Mouse (Mus musculus): ENCODE results near the gene Mex3b. TPM values are rescaled to one million over a fixed set of nuclear protein-coding genes. Genes with fewer than 3 reads are reported as not detected.

Mex3b gene
- 10 to 100 TPM; 25.8 to 29.3 TPM for total RNA-seq (2021)

- peak; percentile 55 to 69 for DNase-seq (ENCODE audit: extremely low spot score in 1 of 2, low spot score in 1 of 2)
Measured at GRCm38 (mm10) chr7:82867271-82868121, at the start of gene Mex3b. TSS of gene Mex3b (plus strand) at chr7:82867333.

GRCm38 (mm10) chr7:82819541-82819940 lies 47.6 kb upstream of the Mex3b start:
- no peak for DNase-seq (ENCODE audit: extremely low spot score in 1 of 2, low spot score in 1 of 2)

- DNase-seq (ENCODE audit: extremely low spot score in 1 of 2, low spot score in 1 of 2) = no peak
Measured at GRCm38 (mm10) chr7:82820661-82821060, 46.5 kb upstream of the Mex3b start.

GRCm38 (mm10) chr7:82821501-82821900 lies 45.6 kb upstream of the Mex3b start:
- no peak for DNase-seq (ENCODE audit: extremely low spot score in 1 of 2, low spot score in 1 of 2)

- DNase-seq (ENCODE audit: extremely low spot score in 1 of 2, low spot score in 1 of 2) = no peak
Measured at GRCm38 (mm10) chr7:82822528-82822927, 44.6 kb upstream of the Mex3b start.

GRCm38 (mm10) chr7:82828193-82828592 lies 38.9 kb upstream of the Mex3b start:
- no peak for DNase-seq (ENCODE audit: extremely low spot score in 1 of 2, low spot score in 1 of 2)

GRCm38 (mm10) chr7:82829516-82829915 lies 37.6 kb upstream of the Mex3b start:
- DNase-seq (ENCODE audit: extremely low spot score in 1 of 2, low spot score in 1 of 2) = no peak

- no peak for DNase-seq (ENCODE audit: extremely low spot score in 1 of 2, low spot score in 1 of 2)
Measured at GRCm38 (mm10) chr7:82834471-82834870, 32.7 kb upstream of the Mex3b start.

- DNase-seq (ENCODE audit: extremely low spot score in 1 of 2, low spot score in 1 of 2) = no peak
Measured at GRCm38 (mm10) chr7:82838414-82838813, 28.7 kb upstream of the Mex3b start.

- no peak for DNase-seq (ENCODE audit: extremely low spot score in 1 of 2, low spot score in 1 of 2)
Measured at GRCm38 (mm10) chr7:82838965-82839675, 28.0 kb upstream of the Mex3b start.

GRCm38 (mm10) chr7:82842222-82842920 lies 24.8 kb upstream of the Mex3b start:
- no peak for DNase-seq (ENCODE audit: extremely low spot score in 1 of 2, low spot score in 1 of 2)

- DNase-seq (ENCODE audit: extremely low spot score in 1 of 2, low spot score in 1 of 2) = no peak
Measured at GRCm38 (mm10) chr7:82850756-82851155, 16.4 kb upstream of the Mex3b start.

- DNase-seq (ENCODE audit: extremely low spot score in 1 of 2, low spot score in 1 of 2) = no peak
Measured at GRCm38 (mm10) chr7:82851670-82852069, 15.5 kb upstream of the Mex3b start.

GRCm38 (mm10) chr7:82854195-82854766 lies 12.9 kb upstream of the Mex3b start:
- no peak for DNase-seq (ENCODE audit: extremely low spot score in 1 of 2, low spot score in 1 of 2)

- no peak for DNase-seq (ENCODE audit: extremely low spot score in 1 of 2, low spot score in 1 of 2)
Measured at GRCm38 (mm10) chr7:82858611-82859010, 8.5 kb upstream of the Mex3b start.

GRCm38 (mm10) chr7:82860626-82861025 lies 6.5 kb upstream of the Mex3b start:
- no peak for DNase-seq (ENCODE audit: extremely low spot score in 1 of 2, low spot score in 1 of 2)

- DNase-seq (ENCODE audit: extremely low spot score in 1 of 2, low spot score in 1 of 2) = no peak
Measured at GRCm38 (mm10) chr7:82863341-82863740, 3.8 kb upstream of the Mex3b start.

- DNase-seq (ENCODE audit: extremely low spot score in 1 of 2, low spot score in 1 of 2) = no peak
Measured at GRCm38 (mm10) chr7:82864260-82864990, 2.7 kb upstream of the Mex3b start.

GRCm38 (mm10) chr7:82864991-82865771 lies 2.0 kb upstream of the Mex3b start:
- peak in 1 of 2 experiments; percentile 17 for DNase-seq (ENCODE audit: extremely low spot score in 1 of 2, low spot score in 1 of 2)

Measured in layer of hippocampus, postnatal 25 days (tissue).